Mouse (Mus musculus): ENCODE results near the gene Hist1h1c. TPM values are rescaled to one million over a fixed set of nuclear protein-coding genes. Genes with fewer than 3 reads are reported as not detected.
A peak's percentile ranks its signal among the peaks of the same experiment; 100 is the strongest.
"Not testable (repeated sequence)": the region's sequence is repeated elsewhere in the genome, so short reads cannot be mapped to it uniquely, and the experiment has no call there.

Gene Hist1h1c
- polyA plus RNA-seq, 1 experiment from 2014 or later = 16.7 TPM

DNA sequence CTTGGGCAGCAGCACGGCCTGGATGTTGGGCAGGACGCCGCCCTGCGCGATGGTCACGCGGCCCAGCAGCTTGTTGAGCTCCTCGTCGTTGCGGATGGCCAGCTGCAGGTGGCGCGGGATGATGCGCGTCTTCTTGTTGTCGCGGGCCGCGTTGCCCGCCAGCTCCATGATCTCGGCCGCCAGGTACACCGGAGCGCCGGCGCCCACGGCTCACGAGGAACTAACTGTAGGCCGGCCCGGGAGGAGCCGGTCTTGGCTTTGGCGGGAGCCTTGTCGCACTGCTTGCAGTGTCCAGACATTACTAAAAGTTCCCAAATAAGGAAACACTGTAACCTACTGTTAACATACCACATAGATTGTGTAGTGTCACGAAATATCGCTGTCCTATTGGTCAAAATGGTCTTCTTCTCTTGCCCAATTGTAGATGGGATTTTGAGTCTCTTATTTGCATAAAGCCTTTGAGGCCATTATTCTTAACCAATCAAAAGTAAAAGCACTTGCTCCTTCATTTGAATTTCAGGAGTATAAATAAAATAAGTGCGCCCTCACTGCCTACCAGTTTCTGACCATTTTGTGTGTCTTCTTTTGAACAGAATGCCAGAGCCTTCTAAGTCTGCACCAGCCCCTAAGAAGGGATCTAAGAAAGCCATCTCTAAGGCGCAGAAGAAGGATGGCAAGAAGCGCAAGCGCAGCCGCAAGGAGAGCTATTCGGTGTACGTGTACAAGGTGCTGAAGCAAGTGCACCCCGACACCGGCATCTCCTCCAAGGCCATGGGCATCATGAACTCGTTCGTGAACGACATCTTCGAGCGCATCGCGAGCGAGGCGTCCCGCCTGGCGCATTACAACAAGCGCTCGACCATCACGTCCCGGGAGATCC is 7.8 kb downstream of the Hist1h1c start, which contains the start of gene Hist1h2bb:
TSS of gene Hist1h2bb (plus strand) at position 534 of the 880 bp plus-strand sequence.
- Histone ChIP-seq H3K4me2 (replicated peaks; ENCODE audit: low read depth, low read length) (peak within 1 kb of the TSS; percentile 59), H3K4me3 (ENCODE audit: low read depth, low read length) (peak within 1 kb of the TSS; percentile 31), H3K27ac (ENCODE audit: low read depth, low read length) (peak within 1 kb of the TSS; percentile 93), H3K9ac (ENCODE audit: low read depth, low read length) (peak within 1 kb of the TSS; percentile 54)
- H3K9me3 ChIP-seq (ENCODE audit: control insufficient read depth, low read length); H3K27me3 ChIP-seq (ENCODE audit: control insufficient read depth, insufficient read depth, low read length); H3K4me1 ChIP-seq (replicated peaks; ENCODE audit: control insufficient read depth, insufficient read depth, low read length); H3K36me3 ChIP-seq (ENCODE audit: control insufficient read depth, insufficient read depth, low read length): not testable (repeated sequence)
- peak; percentile 92 for ATAC-seq (ENCODE audit: low FRiP score)
- peak; percentile 76 for DNase-seq (ENCODE audit: low spot score)
- 1% methylated on average over 36 of the region's 58 CpGs for WGBS

DNA sequence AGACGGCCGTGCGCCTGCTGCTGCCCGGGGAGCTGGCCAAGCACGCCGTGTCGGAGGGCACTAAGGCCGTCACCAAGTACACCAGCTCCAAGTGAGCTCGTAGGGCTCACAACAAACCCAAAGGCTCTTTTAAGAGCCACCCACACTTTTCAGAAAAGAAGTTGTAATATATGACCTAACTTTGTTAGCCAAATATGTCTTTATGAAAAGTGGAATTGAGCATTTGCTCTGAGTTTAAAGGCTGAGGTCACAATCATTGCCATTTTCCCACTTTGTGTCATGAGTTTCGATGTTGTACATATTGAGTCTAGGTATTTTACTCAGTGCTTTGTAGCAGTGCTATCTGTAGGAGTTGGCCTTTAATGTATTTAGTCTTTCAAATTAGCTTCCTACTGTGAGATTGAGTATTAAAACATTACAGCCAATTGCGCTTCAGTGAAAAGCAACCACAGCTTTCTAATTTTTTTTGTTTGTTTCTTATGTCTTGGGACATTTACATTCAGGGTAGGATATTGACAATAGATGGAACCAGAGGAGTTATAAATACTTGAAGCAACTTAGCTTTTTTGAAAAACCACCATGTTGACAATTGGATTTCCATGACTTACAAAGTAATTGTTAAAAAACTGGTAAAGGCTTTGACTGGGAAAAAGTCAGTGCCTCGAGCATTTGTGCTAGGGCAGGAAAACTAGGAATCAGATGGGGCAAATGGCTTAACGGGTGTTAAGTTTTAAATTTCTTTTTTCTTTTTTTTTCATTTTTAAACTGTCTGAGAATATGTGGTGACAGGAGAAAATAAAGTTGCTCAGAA is 8.7 kb downstream of the Hist1h1c start:
- H3K27ac ChIP-seq (ENCODE audit: low read depth, low read length) = peak overlapping the region; percentile 93
- no peaks in the 10 kb centered on the region for H3K9me3 ChIP-seq (ENCODE audit: control insufficient read depth, low read length)
- WGBS = 2% methylated on average over 9 of the region's 13 CpGs
- peak overlapping the region; percentile 59 for H3K4me2 ChIP-seq (replicated peaks; ENCODE audit: low read depth, low read length)
- DNase-seq (ENCODE audit: low spot score) (peak; percentile 61), ATAC-seq (ENCODE audit: low FRiP score) (peak; percentile 19)
- H3K4me1 ChIP-seq (replicated peaks; ENCODE audit: control insufficient read depth, insufficient read depth, low read length) = peaks cover 4% of the 10 kb centered on the region; the same call in 1 of the 2 replicates
- H3K27me3 ChIP-seq (ENCODE audit: control insufficient read depth, insufficient read depth, low read length) = no peaks in the 10 kb centered on the region
- no peaks in the 10 kb centered on the region for H3K36me3 ChIP-seq (ENCODE audit: control insufficient read depth, insufficient read depth, low read length)
- peak overlapping the region; percentile 31 for H3K4me3 ChIP-seq (ENCODE audit: low read depth, low read length)
- H3K9ac ChIP-seq (ENCODE audit: low read depth, low read length) = peak overlapping the region; percentile 54

GRCm38 (mm10) chr13:23747892-23748288 is 9.3 kb downstream of the Hist1h1c start:
- peak overlapping the region; percentile 93 for H3K27ac ChIP-seq (ENCODE audit: low read depth, low read length)
- peak overlapping the region; percentile 16; the same call in 1 of the 2 replicates for H3K9ac ChIP-seq (ENCODE audit: low read depth, low read length)

DNA sequence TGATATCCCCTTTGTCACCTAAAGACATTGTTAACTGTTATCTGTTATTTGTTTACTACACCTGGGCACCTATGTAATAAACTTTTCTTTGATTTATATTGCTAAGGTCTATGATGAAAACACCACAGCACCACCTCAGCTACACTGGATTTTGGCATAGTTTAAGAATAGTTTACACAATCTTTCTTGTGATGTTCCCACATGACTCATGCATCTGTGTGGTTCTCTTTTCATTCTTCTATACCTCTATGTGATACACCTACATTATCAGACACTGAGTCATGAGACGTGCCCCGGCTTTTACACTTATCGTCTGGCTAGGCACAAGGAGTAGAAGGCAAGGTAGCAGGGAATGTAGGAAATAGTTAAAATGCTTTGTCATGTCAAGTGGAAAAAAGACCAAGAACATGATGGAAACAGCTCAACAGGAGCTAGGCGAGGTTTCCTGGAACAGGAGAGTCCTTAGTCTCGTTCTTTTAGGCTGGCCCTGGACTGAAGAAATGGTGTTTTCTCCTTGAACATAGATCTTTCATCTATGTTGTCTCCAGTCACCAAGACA is 11.0 kb downstream of the Hist1h1c start:
- Histone ChIP-seq H3K9ac (ENCODE audit: low read depth, low read length) (no peak overlapping the region), H3K4me2 (replicated peaks; ENCODE audit: low read depth, low read length) (no peak overlapping the region), H3K4me3 (ENCODE audit: low read depth, low read length) (no peak overlapping the region), H3K36me3 (ENCODE audit: control insufficient read depth, insufficient read depth, low read length) (no peaks in the 10 kb centered on the region), H3K9me3 (ENCODE audit: control insufficient read depth, low read length) (no peaks in the 10 kb centered on the region), H3K27me3 (ENCODE audit: control insufficient read depth, insufficient read depth, low read length) (no peaks in the 10 kb centered on the region), H3K27ac (ENCODE audit: low read depth, low read length) (no peak overlapping the region), H3K4me1 (replicated peaks; ENCODE audit: control insufficient read depth, insufficient read depth, low read length) (peaks cover 4% of the 10 kb centered on the region; the same call in 1 of the 2 replicates)
- WGBS = 91% methylated on average over 5 of the region's 5 CpGs
- ATAC-seq (ENCODE audit: low FRiP score) = no peak
- no peak for DNase-seq (ENCODE audit: low spot score)

More at GRCm38 (mm10) chr13:23747892-23748288, 9.3 kb downstream of the Hist1h1c start:
- DNase-seq (ENCODE audit: low spot score) = peak; percentile 40
- WGBS = 11% methylated on average over 4 of the region's 4 CpGs
- Histone ChIP-seq H3K4me3 (ENCODE audit: low read depth, low read length) (no peak overlapping the region), H3K4me1 (replicated peaks; ENCODE audit: control insufficient read depth, insufficient read depth, low read length) (peaks cover 4% of the 10 kb centered on the region; the same call in 1 of the 2 replicates), H3K4me2 (replicated peaks; ENCODE audit: low read depth, low read length) (peak overlapping the region; percentile 24; the same call in 1 of the 2 replicates), H3K36me3 (ENCODE audit: control insufficient read depth, insufficient read depth, low read length) (no peaks in the 10 kb centered on the region), H3K9me3 (ENCODE audit: control insufficient read depth, low read length) (no peaks in the 10 kb centered on the region), H3K27me3 (ENCODE audit: control insufficient read depth, insufficient read depth, low read length) (no peaks in the 10 kb centered on the region)
- no peak for ATAC-seq (ENCODE audit: low FRiP score)

DNA sequence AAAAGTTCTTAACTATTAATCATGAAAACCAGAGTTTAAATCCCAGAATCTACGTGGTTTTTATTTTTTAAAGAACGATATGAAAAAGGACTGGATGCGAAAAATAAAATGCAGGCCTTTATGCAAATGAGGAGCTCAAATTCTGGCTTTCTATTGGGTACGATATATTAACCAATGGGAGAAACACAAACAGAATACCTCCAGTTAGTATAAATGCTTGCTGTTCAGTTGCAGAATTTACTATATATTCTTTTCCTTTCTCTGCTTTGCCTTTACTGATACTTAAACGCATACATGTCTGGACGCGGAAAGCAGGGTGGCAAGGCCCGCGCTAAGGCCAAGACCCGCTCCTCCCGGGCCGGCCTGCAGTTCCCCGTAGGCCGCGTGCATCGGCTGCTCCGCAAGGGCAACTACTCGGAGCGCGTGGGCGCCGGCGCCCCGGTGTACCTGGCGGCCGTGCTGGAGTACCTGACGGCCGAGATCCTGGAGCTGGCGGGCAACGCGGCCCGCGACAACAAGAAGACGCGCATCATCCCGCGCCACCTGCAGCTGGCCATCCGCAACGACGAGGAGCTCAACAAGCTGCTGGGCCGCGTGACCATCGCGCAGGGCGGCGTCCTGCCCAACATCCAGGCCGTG is 12.3 kb downstream of the Hist1h1c start, which contains the start of gene Hist1h2ab:
TSS of gene Hist1h2ab (plus strand) at position 288 of the 639 bp plus-strand sequence.
- WGBS = 1% methylated on average over 25 of the region's 47 CpGs
- Histone ChIP-seq H3K27ac (ENCODE audit: low read depth, low read length) (peak within 1 kb of the TSS; percentile 90), H3K4me3 (ENCODE audit: low read depth, low read length) (peak within 1 kb of the TSS; percentile 39), H3K9ac (ENCODE audit: low read depth, low read length) (peak within 1 kb of the TSS; percentile 49; the same call in 1 of the 2 replicates), H3K4me2 (replicated peaks; ENCODE audit: low read depth, low read length) (peak within 1 kb of the TSS; percentile 54)
- ATAC-seq (ENCODE audit: low FRiP score) = peak; percentile 52
- DNase-seq (ENCODE audit: low spot score) = peak; percentile 74
- H3K36me3 ChIP-seq (ENCODE audit: control insufficient read depth, insufficient read depth, low read length); H3K27me3 ChIP-seq (ENCODE audit: control insufficient read depth, insufficient read depth, low read length); H3K9me3 ChIP-seq (ENCODE audit: control insufficient read depth, low read length); H3K4me1 ChIP-seq (replicated peaks; ENCODE audit: control insufficient read depth, insufficient read depth, low read length): not testable (repeated sequence)

GRCm38 (mm10) chr13:23751478-23751956 is 12.9 kb downstream of the Hist1h1c start:
- Histone ChIP-seq H3K4me3 (ENCODE audit: low read depth, low read length) (peak overlapping the region; percentile 39), H3K36me3 (ENCODE audit: control insufficient read depth, insufficient read depth, low read length) (no peaks in the 10 kb centered on the region), H3K4me2 (replicated peaks; ENCODE audit: low read depth, low read length) (peak overlapping the region; percentile 54), H3K4me1 (replicated peaks; ENCODE audit: control insufficient read depth, insufficient read depth, low read length) (peaks cover 4% of the 10 kb centered on the region; the same call in 1 of the 2 replicates), H3K27me3 (ENCODE audit: control insufficient read depth, insufficient read depth, low read length) (no peaks in the 10 kb centered on the region), H3K9ac (ENCODE audit: low read depth, low read length) (peak overlapping the region; percentile 49; the same call in 1 of the 2 replicates), H3K9me3 (ENCODE audit: control insufficient read depth, low read length) (no peaks in the 10 kb centered on the region), H3K27ac (ENCODE audit: low read depth, low read length) (peak overlapping the region; percentile 90)
- WGBS = under 1% methylated on average over 11 of the region's 11 CpGs
- peak; percentile 54 for DNase-seq (ENCODE audit: low spot score)
- ATAC-seq (ENCODE audit: low FRiP score) = peak; percentile 38

DNA sequence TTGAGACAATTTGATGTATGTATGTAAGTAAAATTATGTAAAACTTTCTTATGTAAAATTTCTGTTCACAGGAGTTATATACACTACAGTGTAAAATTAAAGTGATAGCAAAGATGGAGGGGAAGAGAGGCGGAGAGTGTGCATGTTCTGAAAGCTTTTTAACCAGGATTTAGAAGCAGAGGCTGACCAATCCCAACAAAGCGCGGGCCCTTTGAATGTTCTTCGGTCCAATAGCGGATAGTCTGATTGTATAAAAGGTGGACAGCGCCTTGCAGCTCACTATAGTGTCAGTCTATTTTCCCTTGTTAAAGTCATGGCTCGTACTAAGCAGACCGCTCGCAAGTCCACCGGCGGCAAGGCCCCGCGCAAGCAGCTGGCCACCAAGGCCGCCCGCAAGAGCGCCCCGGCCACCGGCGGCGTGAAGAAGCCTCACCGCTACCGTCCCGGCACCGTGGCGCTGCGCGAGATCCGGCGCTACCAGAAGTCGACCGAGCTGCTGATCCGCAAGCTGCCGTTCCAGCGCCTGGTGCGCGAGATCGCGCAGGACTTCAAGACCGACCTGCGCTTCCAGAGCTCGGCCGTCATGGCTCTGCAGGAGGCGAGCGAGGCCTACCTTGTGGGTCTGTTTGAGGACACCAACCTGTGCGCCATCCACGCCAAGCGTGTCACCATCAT is 13.6 kb downstream of the Hist1h1c start, which contains the start of gene Hist1h3b:
TSS of gene Hist1h3b (plus strand) at position 201 of the 675 bp plus-strand sequence.
- not testable (repeated sequence) for H3K4me1 ChIP-seq (replicated peaks; ENCODE audit: control insufficient read depth, insufficient read depth, low read length); H3K27me3 ChIP-seq (ENCODE audit: control insufficient read depth, insufficient read depth, low read length); H3K36me3 ChIP-seq (ENCODE audit: control insufficient read depth, insufficient read depth, low read length); H3K9me3 ChIP-seq (ENCODE audit: control insufficient read depth, low read length)
- Histone ChIP-seq H3K4me2 (replicated peaks; ENCODE audit: low read depth, low read length) (peak within 1 kb of the TSS; percentile 54), H3K4me3 (ENCODE audit: low read depth, low read length) (peak within 1 kb of the TSS; percentile 39), H3K27ac (ENCODE audit: low read depth, low read length) (peak within 1 kb of the TSS; percentile 90), H3K9ac (ENCODE audit: low read depth, low read length) (peak within 1 kb of the TSS; percentile 65)
- DNase-seq (ENCODE audit: low spot score) (peak; percentile 95), ATAC-seq (ENCODE audit: low FRiP score) (peak; percentile 89)
- WGBS = 0% methylated on average over 15 of the region's 47 CpGs
